Mouse (Mus musculus) lung, adult 2 months (tissue): ENCODE measurements at regions not wholly inside any gene's neighbourhood (a gene's known extent, or its start where the extent isn't known, plus 50 kb on each side); places are given as distances from the start of the nearest gene placed in this dataset.

Experiments used
- DNase-seq: peaks from one replicate; pipeline ENCODE4 v3.0.0; 2022
- H3K4me1 ChIP-seq: fragments of 200-500 bp; 2 replicates; pipeline ENCODE4 v1.6.1; 2011; ENCODE audit warnings: low read length; ENCODE audit not compliant: control insufficient read depth, insufficient read depth
- H3K4me3 ChIP-seq: fragments of 200-500 bp; replicated peaks from 2 replicates; pipeline ENCODE3; 2011; ENCODE audit warnings: low read depth, mild to moderate bottlenecking, control low read depth, low read length; ENCODE audit errors: extremely low read depth
- CTCF ChIP-seq: fragments of 200-500 bp; IDR thresholded peaks from 2 replicates; pipeline ENCODE4 v1.5.1; 2011; ENCODE audit warnings: mild to moderate bottlenecking, low read length, control low read depth; ENCODE audit not compliant: insufficient read depth
- POLR2A ChIP-seq: fragments of 200-500 bp; IDR thresholded peaks from 2 replicates; pipeline ENCODE4 v1.6.1; 2011; ENCODE audit warnings: low read depth, mild to moderate bottlenecking, control low read depth, low read length, borderline replicate concordance; ENCODE audit errors: extremely low read depth
- WGBS: fragments of 180-500 bp; shearing (Covaris S2); methylation state at CpG from one replicate; pipeline ENCODE4 v1.1.7; 2018; 5-methylcytosine and 5-hydroxymethylcytosine counted together

GRCm38 (mm10) chr14:76964046-76964445 lies 72.5 kb upstream of the Ccdc122 start:
- 58% methylated on average over 5 of the region's 5 CpGs for WGBS
- DNase-seq = no peak
- Histone ChIP-seq H3K4me1 (no peaks in the 10 kb centered on the region), H3K4me3 (no peak overlapping the region)
- no peak for TF ChIP-seq POLR2A
- no peak for TF ChIP-seq CTCF

GRCm38 (mm10) chr14:76958875-76959274 lies 77.7 kb upstream of the Ccdc122 start:
- DNase-seq = no peak
- TF ChIP-seq POLR2A = no peak
- TF ChIP-seq CTCF = no peak
- Histone ChIP-seq H3K4me1 (no peaks in the 10 kb centered on the region), H3K4me3 (no peak overlapping the region)
- WGBS = 63% methylated on average over 10 of the region's 10 CpGs

GRCm38 (mm10) chr14:76957136-76957535 lies 79.4 kb upstream of the Ccdc122 start:
- TF ChIP-seq CTCF = no peak
- no peak for TF ChIP-seq POLR2A
- WGBS = 76% methylated on average over 2 of the region's 2 CpGs
- Histone ChIP-seq H3K4me1 (no peaks in the 10 kb centered on the region), H3K4me3 (no peak overlapping the region)
- DNase-seq = no peak

GRCm38 (mm10) chr14:76953171-76953570 lies 83.4 kb upstream of the Ccdc122 start:
- WGBS = 67% methylated on average over 2 of the region's 2 CpGs
- H3K4me1 ChIP-seq = peaks cover 6% of the 10 kb centered on the region
- no peak for TF ChIP-seq POLR2A
- no peak for TF ChIP-seq CTCF
- no peak overlapping the region for H3K4me3 ChIP-seq
- no peak for DNase-seq

- WGBS = 34% methylated on average over 4 of the region's 4 CpGs
- Histone ChIP-seq H3K4me1 (peaks cover 15% of the 10 kb centered on the region), H3K4me3 (no peak overlapping the region)
- DNase-seq = peak; percentile 26
- no peak for TF ChIP-seq POLR2A
- TF ChIP-seq CTCF = no peak
These were observed 85.1 kb upstream of the Ccdc122 start for GRCm38 (mm10) chr14:76951450-76951849.

- H3K4me3 ChIP-seq = no peak overlapping the region
- DNase-seq = no peak
- TF ChIP-seq POLR2A (no peak), CTCF (no peak)
- H3K4me1 ChIP-seq = peaks cover 15% of the 10 kb centered on the region
- 67% methylated on average over 3 of the region's 3 CpGs for WGBS
These were observed 87.2 kb upstream of the Ccdc122 start for GRCm38 (mm10) chr14:76949388-76949787.

GRCm38 (mm10) chr14:76948948-76949347 lies 87.6 kb upstream of the Ccdc122 start:
- Histone ChIP-seq H3K4me3 (no peak overlapping the region), H3K4me1 (peaks cover 15% of the 10 kb centered on the region)
- 54% methylated on average over 3 of the region's 3 CpGs for WGBS
- TF ChIP-seq POLR2A (no peak), CTCF (no peak)
- DNase-seq = peak; percentile 17

GRCm38 (mm10) chr14:76948481-76948880 lies 88.1 kb upstream of the Ccdc122 start:
- peaks cover 15% of the 10 kb centered on the region for H3K4me1 ChIP-seq
- no peak for DNase-seq
- 57% methylated on average over 6 of the region's 6 CpGs for WGBS
- H3K4me3 ChIP-seq = no peak overlapping the region
- no peak for TF ChIP-seq CTCF

GRCm38 (mm10) chr14:76947148-76947547 lies 89.4 kb upstream of the Ccdc122 start:
- WGBS = 31% methylated on average over 3 of the region's 3 CpGs
- no peak for TF ChIP-seq POLR2A
- DNase-seq = peak; percentile 66
- peaks cover 15% of the 10 kb centered on the region for H3K4me1 ChIP-seq
- H3K4me3 ChIP-seq = no peak overlapping the region

- 37% methylated on average over 6 of the region's 6 CpGs for WGBS
- no peak for DNase-seq
- no peak overlapping the region for H3K4me3 ChIP-seq
- TF ChIP-seq CTCF (no peak), POLR2A (no peak)
- H3K4me1 ChIP-seq = peaks cover 18% of the 10 kb centered on the region
These were observed 90.9 kb upstream of the Ccdc122 start for GRCm38 (mm10) chr14:76945626-76946025.
